Mouse (Mus musculus) intestine, postnatal 0 days (tissue): ENCODE results near the gene Trim14. TPM values are rescaled to one million over a fixed set of nuclear protein-coding genes. Genes with fewer than 3 reads are reported as not detected.
A peak's percentile ranks its signal among the peaks of the same experiment; 100 is the strongest.

Source experiments
- ATAC-seq: fragments of 200-750 bp; cut with Nextera tagmentation; 2 replicates; pipeline ENCODE4 v1.8.0; 2017; ENCODE audit warnings: mild to moderate bottlenecking, moderate TSS enrichment, moderate library complexity
- H3K27ac ChIP-seq: fragments of 300-500 bp; sonication (generic); 2 replicates; pipeline ENCODE4 v1.5.1; 2014; ENCODE audit warnings: mild to moderate bottlenecking, low read depth, low read length, moderate library complexity
- H3K27me3 ChIP-seq: fragments of 300-500 bp; sonication (generic); replicated peaks from 2 replicates; pipeline ENCODE4 v1.6.1; 2014; ENCODE audit warnings: low read length, mixed read lengths; ENCODE audit not compliant: control insufficient read depth, insufficient read depth
- H3K36me3 ChIP-seq: fragments of 300-500 bp; sonication (generic); 2 replicates; pipeline ENCODE4 v1.6.1; 2014; ENCODE audit warnings: mild to moderate bottlenecking, moderate library complexity; ENCODE audit not compliant: control insufficient read depth, insufficient read depth
- H3K4me1 ChIP-seq: fragments of 300-500 bp; sonication (generic); replicated peaks from 2 replicates; pipeline ENCODE4 v1.6.1; 2014; ENCODE audit warnings: antibody characterized with exemption, low read length, mixed read lengths; ENCODE audit not compliant: control insufficient read depth, insufficient read depth
- H3K4me2 ChIP-seq: fragments of 300-500 bp; sonication (generic); replicated peaks from 2 replicates; pipeline ENCODE4 v1.6.1; 2014; ENCODE audit warnings: low read depth, mild to moderate bottlenecking, moderate library complexity
- H3K4me3 ChIP-seq: fragments of 300-500 bp; sonication (generic); 2 replicates; pipeline ENCODE4 v1.5.1; 2014; ENCODE audit warnings: low read depth, low read length
- H3K9ac ChIP-seq: fragments of 300-500 bp; sonication (generic); 2 replicates; pipeline ENCODE4 v1.6.1; 2014; ENCODE audit warnings: mild to moderate bottlenecking, low read depth, low read length
- H3K9me3 ChIP-seq: fragments of 300-500 bp; sonication (generic); 2 replicates; pipeline ENCODE4 v1.6.1; 2016; ENCODE audit warnings: mixed run types; ENCODE audit not compliant: control insufficient read depth
- CTCF ChIP-seq: sonication (generic); IDR thresholded peaks from 2 replicates; pipeline ENCODE4 v1.5.1; 2016; ENCODE audit warnings: low read depth, mild to moderate bottlenecking, control low read depth, antibody characterized with exemption, moderate library complexity
- WGBS: fragments of 180-500 bp; shearing (Covaris S2); extraction: QIAGEN DNeasy Blood & Tissue Kit; methylation state at CpG from one replicate; pipeline ENCODE4 v1.1.7; 2014; 5-methylcytosine and 5-hydroxymethylcytosine counted together
- polyA plus RNA-seq: library from polyadenylated mRNA; unstranded; fragments of >200 nt; fragmentation: Nextera tagmentation; extraction: Ambion mirVana; gene quantifications from 2 replicates; pipeline ENCODE4 v1.2.1, GENCODE M21; 2015

Gene Trim14
- polyA plus RNA-seq, 1 experiment from 2014 or later = 14.1 TPM

- H3K36me3 ChIP-seq = no peaks in the 10 kb centered on the region; the same call in 1 of the 2 replicates
- 49% methylated on average over 5 of the region's 5 CpGs for WGBS
- no peaks in the 10 kb centered on the region for H3K27me3 ChIP-seq
- H3K9me3 ChIP-seq = no peaks in the 10 kb centered on the region
- H3K27ac ChIP-seq = 0 out of 2 replicates have a peak overlapping the region, but pooled peaks have one; percentile 7
- ATAC-seq = no peak
- 0 out of 2 replicates have a peak overlapping the region, but pooled peaks have one; percentile 3 for H3K9ac ChIP-seq
- TF ChIP-seq CTCF = no peak
- no peak overlapping the region for H3K4me2 ChIP-seq
- H3K4me1 ChIP-seq = no peaks in the 10 kb centered on the region; the same call in 1 of the 2 replicates
- no peak overlapping the region for H3K4me3 ChIP-seq
Measured at GRCm38 (mm10) chr4:46569671-46570070, 33.7 kb upstream of the Trim14 start.

DNA sequence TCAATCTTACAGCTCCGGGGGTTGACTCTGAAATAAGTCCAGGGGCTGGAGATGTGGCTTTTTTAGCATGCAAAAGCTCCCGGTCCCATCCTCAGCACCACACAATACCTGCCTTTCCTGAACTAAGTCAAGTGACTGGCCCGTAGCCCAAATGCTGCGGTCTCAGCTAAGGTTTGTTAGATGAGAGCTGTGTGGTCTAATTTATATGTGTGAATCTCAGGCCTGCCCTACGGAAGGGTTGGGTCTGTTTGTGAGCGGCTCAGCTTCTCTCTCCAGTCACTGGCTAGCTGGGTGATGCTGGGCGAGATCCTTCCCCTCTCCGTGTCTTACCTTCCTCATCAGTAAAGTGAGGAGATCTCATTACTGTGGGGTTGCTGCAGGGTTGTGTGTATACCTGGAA is 32.2 kb upstream of the Trim14 start:
- WGBS = 90% methylated on average over 8 of the region's 8 CpGs
- Histone ChIP-seq H3K9me3 (no peaks in the 10 kb centered on the region), H3K4me3 (no peak overlapping the region), H3K27me3 (no peaks in the 10 kb centered on the region), H3K27ac (no peak overlapping the region), H3K9ac (no peak overlapping the region), H3K4me1 (no peaks in the 10 kb centered on the region; the same call in 1 of the 2 replicates), H3K4me2 (no peak overlapping the region), H3K36me3 (peaks cover under 1% of the 10 kb centered on the region; the same call in 1 of the 2 replicates)
- no peak for TF ChIP-seq CTCF
- ATAC-seq = no peak

- H3K4me1 ChIP-seq = no peaks in the 10 kb centered on the region; the same call in 1 of the 2 replicates
- no peaks in the 10 kb centered on the region for H3K9me3 ChIP-seq
- H3K4me2 ChIP-seq = no peak overlapping the region
- ATAC-seq = no peak
- H3K36me3 ChIP-seq = peaks cover 10% of the 10 kb centered on the region; the same call in 1 of the 2 replicates
- no peak for TF ChIP-seq CTCF
- H3K9ac ChIP-seq = no peak overlapping the region
- H3K4me3 ChIP-seq = no peak overlapping the region
- 55% methylated on average over 8 of the region's 8 CpGs for WGBS
- H3K27me3 ChIP-seq = no peaks in the 10 kb centered on the region
- H3K27ac ChIP-seq = no peak overlapping the region
Measured at GRCm38 (mm10) chr4:46566931-46567671, 31.2 kb upstream of the Trim14 start.

DNA sequence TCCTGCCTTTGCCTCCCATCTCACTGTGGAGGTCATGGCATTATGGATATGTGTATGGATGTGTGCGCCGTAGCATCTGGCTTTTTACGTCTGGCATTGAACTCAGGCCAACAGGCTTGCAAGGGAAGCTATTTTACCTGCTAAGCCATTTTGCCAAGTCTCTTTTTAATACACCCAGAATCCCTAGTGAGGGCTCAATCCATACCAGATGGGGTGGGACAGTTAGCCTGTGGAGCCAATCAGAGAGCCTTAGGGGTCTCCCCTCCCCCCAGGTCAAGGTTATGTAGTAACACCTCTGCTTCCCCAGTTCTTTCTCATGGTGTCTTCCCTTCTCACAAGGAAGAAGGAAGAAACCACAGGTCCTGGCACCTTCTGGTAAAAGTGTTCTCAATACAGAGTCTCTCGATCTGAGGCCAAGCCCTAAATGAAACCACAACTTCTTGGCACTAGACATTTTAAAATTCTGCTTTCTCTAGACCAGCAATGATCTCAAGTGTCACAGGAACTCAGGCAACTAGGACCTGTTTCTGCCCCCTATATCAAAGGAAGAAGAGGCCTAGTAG is 29.5 kb upstream of the Trim14 start:
- WGBS = 93% methylated on average over 4 of the region's 4 CpGs
- no peak for ATAC-seq

DNA sequence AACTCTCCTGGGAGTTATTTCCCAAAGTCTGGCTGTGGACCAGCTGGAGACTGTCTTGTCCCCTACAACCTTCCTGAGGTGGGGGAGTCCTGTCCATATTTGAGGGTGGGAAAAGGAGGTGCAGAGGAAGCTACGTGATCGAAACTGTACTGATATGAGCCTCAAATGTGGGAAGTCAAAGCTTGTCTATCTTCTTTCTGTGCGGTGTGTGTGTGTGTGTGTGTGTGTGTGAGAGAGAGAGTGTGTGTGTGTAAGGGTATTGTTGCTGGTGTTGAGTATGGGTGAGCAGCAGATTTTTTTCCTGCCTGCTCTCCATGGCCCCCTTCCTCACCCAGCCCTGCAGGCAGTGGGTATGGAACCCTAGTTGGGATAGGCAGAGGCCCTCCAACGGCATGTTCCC is 28.3 kb upstream of the Trim14 start:
- Histone ChIP-seq H3K4me3 (no peak overlapping the region), H3K36me3 (peaks cover 10% of the 10 kb centered on the region; the same call in 1 of the 2 replicates), H3K9me3 (no peaks in the 10 kb centered on the region), H3K4me2 (no peak overlapping the region), H3K9ac (no peak overlapping the region), H3K27me3 (no peaks in the 10 kb centered on the region), H3K27ac (no peak overlapping the region), H3K4me1 (peaks cover 3% of the 10 kb centered on the region; the same call in 1 of the 2 replicates)
- 82% methylated on average over 4 of the region's 4 CpGs for WGBS
- no peak for ATAC-seq
- no peak for TF ChIP-seq CTCF

More for the DNA sequence above, 29.5 kb upstream of the Trim14 start:
- no peak for TF ChIP-seq CTCF
- Histone ChIP-seq H3K36me3 (peaks cover 10% of the 10 kb centered on the region; the same call in 1 of the 2 replicates), H3K9ac (no peak overlapping the region), H3K4me3 (no peak overlapping the region), H3K4me2 (no peak overlapping the region), H3K27ac (no peak overlapping the region), H3K27me3 (no peaks in the 10 kb centered on the region), H3K9me3 (no peaks in the 10 kb centered on the region), H3K4me1 (peaks cover 1% of the 10 kb centered on the region; the same call in 1 of the 2 replicates)

GRCm38 (mm10) chr4:46563847-46564246 is 27.9 kb upstream of the Trim14 start:
- H3K36me3 ChIP-seq = peaks cover 10% of the 10 kb centered on the region; the same call in 1 of the 2 replicates
- no peak overlapping the region for H3K9ac ChIP-seq
- peaks cover 3% of the 10 kb centered on the region; the same call in 1 of the 2 replicates for H3K4me1 ChIP-seq
- H3K9me3 ChIP-seq = no peaks in the 10 kb centered on the region
- TF ChIP-seq CTCF = no peak
- WGBS = 50% methylated on average over 10 of the region's 10 CpGs
- ATAC-seq = no peak
- H3K27me3 ChIP-seq = no peaks in the 10 kb centered on the region
- no peak overlapping the region for H3K4me3 ChIP-seq
- no peak overlapping the region for H3K4me2 ChIP-seq
- H3K27ac ChIP-seq = no peak overlapping the region
